Mouse (Mus musculus): ENCODE data around the gene Enpp7.

Gene Enpp7

GRCm38 (mm10) chr11:118987999-118988398 lies at the start of gene Enpp7:
Enpp7 (plus strand) TSS chr11:118988188.
- in situ Hi-C loops (cut with MboI, MseI): no loop called here

- in situ Hi-C loops (cut with MboI, MseI): no loop called here
Observed at GRCm38 (mm10) chr11:118939731-118940130, 48.3 kb upstream of the Enpp7 start.

GRCm38 (mm10) chr11:118940539-118940938 lies 47.4 kb upstream of the Enpp7 start:
- in situ Hi-C loops (cut with MboI, MseI): no loop called here

- in situ Hi-C loops (cut with MboI, MseI): no loop called here
Observed at GRCm38 (mm10) chr11:118941268-118941667, 46.7 kb upstream of the Enpp7 start.

- in situ Hi-C loops (cut with MboI, MseI): no loop called here
Observed at GRCm38 (mm10) chr11:118945868-118946267, 42.1 kb upstream of the Enpp7 start.

- in situ Hi-C loops (cut with MboI, MseI): no loop called here
Observed at GRCm38 (mm10) chr11:118955016-118955415, 33.0 kb upstream of the Enpp7 start.

GRCm38 (mm10) chr11:118957070-118957471 lies 30.9 kb upstream of the Enpp7 start:
- in situ Hi-C loops (cut with MboI, MseI): no loop called here

- in situ Hi-C loops (cut with MboI, MseI): no loop called here
Observed at GRCm38 (mm10) chr11:118960649-118961048, 27.3 kb upstream of the Enpp7 start.

- in situ Hi-C loops (cut with MboI, MseI): no loop called here
Observed at GRCm38 (mm10) chr11:118962478-118962877, 25.5 kb upstream of the Enpp7 start.

GRCm38 (mm10) chr11:118963926-118964325 lies 24.1 kb upstream of the Enpp7 start:
- in situ Hi-C loops (cut with MboI, MseI): no loop called here

- in situ Hi-C loops (cut with MboI, MseI): no loop called here
Observed at GRCm38 (mm10) chr11:118965078-118965477, 22.9 kb upstream of the Enpp7 start.

- in situ Hi-C loops (cut with MboI, MseI): no loop called here
Observed at GRCm38 (mm10) chr11:118971470-118972034, 16.4 kb upstream of the Enpp7 start.

GRCm38 (mm10) chr11:118972431-118973377 lies 15.3 kb upstream of the Enpp7 start:
- in situ Hi-C loops (cut with MboI, MseI): no loop called here

- in situ Hi-C loops (cut with MboI, MseI): no loop called here
Observed at GRCm38 (mm10) chr11:118974340-118974739, 13.6 kb upstream of the Enpp7 start.

- in situ Hi-C loops (cut with MboI, MseI): no loop called here
Observed at GRCm38 (mm10) chr11:118975427-118975826, 12.6 kb upstream of the Enpp7 start.

- in situ Hi-C loops (cut with MboI, MseI): no loop called here
Observed at GRCm38 (mm10) chr11:118975917-118976316, 12.1 kb upstream of the Enpp7 start.

GRCm38 (mm10) chr11:118980388-118980787 lies 7.6 kb upstream of the Enpp7 start:
- in situ Hi-C loops (cut with MboI, MseI): no loop called here

- in situ Hi-C loops (cut with MboI, MseI): no loop called here
Observed at GRCm38 (mm10) chr11:118981012-118981776, 6.8 kb upstream of the Enpp7 start.

- in situ Hi-C loops (cut with MboI, MseI): no loop called here
Observed at GRCm38 (mm10) chr11:118982593-118983113, 5.3 kb upstream of the Enpp7 start.

- in situ Hi-C loops (cut with MboI, MseI): no loop called here
Observed at GRCm38 (mm10) chr11:118985571-118985970, 2.4 kb upstream of the Enpp7 start.

- in situ Hi-C loops (cut with MboI, MseI): no loop called here
Observed at GRCm38 (mm10) chr11:118992781-118993180, 4.8 kb downstream of the Enpp7 start.

- in situ Hi-C loops (cut with MboI, MseI): no loop called here
Observed at GRCm38 (mm10) chr11:118995448-118995847, 7.5 kb downstream of the Enpp7 start.

Data from T-helper 1 cell (primary cell).